Mouse (Mus musculus) thymus, adult 2 months (tissue): Measurements from ENCODE around the gene Ugt1a5. TPM values are rescaled to one million over a fixed set of nuclear protein-coding genes. Genes with fewer than 3 reads are reported as not detected.

Experiments used
- DNase-seq: peaks from one replicate; pipeline ENCODE4 v3.0.0; 2021
- H3K27ac ChIP-seq: fragments of 200-500 bp; 2 replicates; pipeline ENCODE4 v1.5.1; 2012; ENCODE audit warnings: low read length, control low read depth; ENCODE audit not compliant: control insufficient read depth, insufficient read depth
- H3K27me3 ChIP-seq: fragments of 200-500 bp; 2 replicates; pipeline ENCODE4 v1.6.1; 2012; ENCODE audit warnings: mild to moderate bottlenecking, low read length, moderate library complexity, mixed read lengths; ENCODE audit not compliant: control insufficient read depth, insufficient read depth
- H3K36me3 ChIP-seq: fragments of 200-500 bp; 2 replicates; pipeline ENCODE4 v1.6.1; 2012; ENCODE audit warnings: mild to moderate bottlenecking, low read length, moderate library complexity; ENCODE audit not compliant: control insufficient read depth, insufficient read depth
- H3K4me1 ChIP-seq: fragments of 200-500 bp; replicated peaks from 2 replicates; pipeline ENCODE4 v1.6.1; 2012; ENCODE audit warnings: low read length; ENCODE audit not compliant: control insufficient read depth, insufficient read depth
- H3K4me3 ChIP-seq: fragments of 200-500 bp; 2 replicates; pipeline ENCODE4 v1.5.1; 2012; ENCODE audit warnings: mild to moderate bottlenecking, low read length, control low read depth, moderate library complexity; ENCODE audit not compliant: control insufficient read depth, insufficient read depth
- CTCF ChIP-seq: fragments of 200-500 bp; IDR thresholded peaks from 2 replicates; pipeline ENCODE4 v1.5.1; 2012; ENCODE audit warnings: mild to moderate bottlenecking, control low read depth, low read length, moderate library complexity, borderline replicate concordance; ENCODE audit not compliant: control insufficient read depth, poor library complexity, insufficient read depth; ENCODE audit errors: extremely low read depth
- POLR2A ChIP-seq: fragments of 200-500 bp; IDR thresholded peaks from 2 replicates; pipeline ENCODE4 v1.6.1; 2012; ENCODE audit warnings: mild to moderate bottlenecking, low read length, control low read depth, moderate library complexity; ENCODE audit not compliant: control insufficient read depth, poor library complexity, insufficient read depth; ENCODE audit errors: extremely low read depth
- WGBS: fragments of 180-500 bp; shearing (Covaris S2); methylation state at CpG from one replicate; pipeline ENCODE4 v1.1.7; 2018; 5-methylcytosine and 5-hydroxymethylcytosine counted together
- polyA plus RNA-seq: library from polyadenylated mRNA; depleted of rRNA; stranded (reverse); fragments of >200 nt; gene quantifications from 2 replicates; pipeline ENCODE4 v1.2.3, GENCODE M21; 2012

Gene Ugt1a5
- polyA plus RNA-seq, 1 experiment, result 0.08 TPM

DNA sequence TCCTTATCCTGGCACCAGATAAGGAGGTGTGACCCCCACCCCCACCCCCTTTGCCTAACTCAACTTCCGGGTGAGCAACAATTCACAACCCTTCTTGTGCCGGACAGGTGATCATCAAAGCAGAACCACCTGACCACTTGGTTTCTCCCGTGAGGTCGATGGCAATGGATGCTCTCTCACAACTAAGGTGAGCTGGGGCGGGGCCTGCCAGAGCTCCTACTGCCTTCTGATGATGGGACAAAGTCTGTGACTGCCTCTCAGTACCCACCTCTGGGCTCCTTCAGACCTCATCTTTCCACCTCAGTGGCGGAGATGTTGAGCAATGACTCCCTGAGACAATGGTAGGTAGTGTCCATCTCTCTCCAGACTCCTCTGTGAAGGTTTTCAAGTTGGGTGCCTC is 80.1 kb downstream of the Ugt1a5 start:
- DNase-seq, result no peak

DNA sequence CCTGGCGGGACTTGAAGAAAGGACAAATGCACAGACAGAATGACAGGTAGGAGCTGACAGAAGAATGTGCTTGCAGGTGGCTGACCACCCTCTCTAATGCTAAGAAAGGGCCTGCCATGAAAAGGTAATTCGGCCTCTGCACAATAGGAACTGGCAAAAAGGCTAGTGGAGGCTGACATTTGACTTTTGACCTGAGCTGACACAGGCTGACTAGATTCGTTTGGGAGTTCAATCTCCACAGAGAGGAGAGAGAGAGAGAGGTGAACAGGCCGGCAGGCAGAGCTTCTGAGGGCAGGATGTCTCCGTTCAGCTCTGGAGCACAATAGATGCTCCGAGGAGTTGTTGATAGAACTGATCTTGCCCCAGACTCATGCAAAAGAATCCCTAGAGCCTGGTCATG is 80.6 kb downstream of the Ugt1a5 start:
- Histone ChIP-seq H3K27ac (no peak overlapping the region), H3K27me3 (no peaks in the 10 kb centered on the region), H3K4me1 (no peaks in the 10 kb centered on the region), H3K4me3 (no peak overlapping the region), H3K36me3 (no peaks in the 10 kb centered on the region)
- 54% methylated on average over 6 of the region's 6 CpGs for WGBS
- TF ChIP-seq POLR2A, result no peak
- no peak for TF ChIP-seq CTCF
- no peak for DNase-seq

More for the DNA sequence above, 80.1 kb downstream of the Ugt1a5 start:
- H3K4me3 ChIP-seq, result no peak overlapping the region
- no peaks in the 10 kb centered on the region for H3K36me3 ChIP-seq
- no peaks in the 10 kb centered on the region for H3K27me3 ChIP-seq
- whole genome bisulfite sequencing, result 81% methylated on average over 6 of the region's 6 CpGs
- no peaks in the 10 kb centered on the region for H3K4me1 ChIP-seq
- H3K27ac ChIP-seq, result no peak overlapping the region
- TF ChIP-seq CTCF (no peak), POLR2A (no peak)

DNA sequence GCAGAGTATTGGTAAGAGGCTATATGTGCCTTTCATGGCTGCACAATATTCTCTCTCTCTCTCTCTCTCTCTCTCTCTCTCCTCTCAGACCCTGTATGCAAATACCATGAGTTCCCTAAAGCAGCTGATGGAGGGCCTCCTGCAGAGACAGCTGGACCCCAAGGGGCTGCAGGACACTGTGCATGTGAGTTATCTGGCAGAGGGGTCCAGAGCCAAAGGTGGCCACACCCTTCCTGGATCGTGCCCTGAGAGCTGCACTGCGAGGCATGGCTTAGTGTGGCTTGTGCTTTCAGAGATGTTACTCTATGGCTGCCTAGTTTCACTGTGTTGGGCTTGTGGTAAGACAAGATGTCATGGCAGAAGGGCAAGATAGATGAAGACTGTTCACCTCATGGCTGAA is 81.8 kb downstream of the Ugt1a5 start:
- no peak for DNase-seq
- Histone ChIP-seq H3K4me3 (no peak overlapping the region), H3K4me1 (no peaks in the 10 kb centered on the region), H3K36me3 (no peaks in the 10 kb centered on the region), H3K27ac (no peak overlapping the region), H3K27me3 (no peaks in the 10 kb centered on the region)
- TF ChIP-seq POLR2A (no peak), CTCF (no peak)
- WGBS, result 52% methylated on average over 2 of the region's 2 CpGs

DNA sequence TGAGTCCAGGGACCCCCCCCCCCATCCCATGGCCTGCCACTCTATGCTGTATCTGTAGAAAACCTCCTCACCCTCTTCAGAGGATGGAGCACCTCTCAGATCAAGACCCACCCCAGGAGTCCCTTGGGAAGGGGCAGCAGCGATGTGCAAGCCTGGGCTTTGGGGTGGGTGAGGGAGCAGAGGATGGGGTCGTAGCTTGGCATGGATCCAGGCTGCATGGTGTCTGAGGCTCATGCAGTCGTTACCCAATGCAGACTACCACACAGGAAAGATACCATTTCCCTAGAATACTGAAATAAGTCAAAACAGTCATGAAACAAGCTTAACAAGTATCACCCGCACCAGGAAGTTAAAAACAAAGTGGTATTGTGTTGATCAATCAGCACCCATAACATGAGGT is 82.8 kb downstream of the Ugt1a5 start:
- no peak overlapping the region for H3K27ac ChIP-seq
- 58% methylated on average over 4 of the region's 4 CpGs for WGBS
- TF ChIP-seq POLR2A (no peak), CTCF (no peak)
- H3K36me3 ChIP-seq, result no peaks in the 10 kb centered on the region
- no peaks in the 10 kb centered on the region for H3K4me1 ChIP-seq
- H3K27me3 ChIP-seq, result no peaks in the 10 kb centered on the region
- no peak for DNase-seq
- H3K4me3 ChIP-seq, result no peak overlapping the region

DNA sequence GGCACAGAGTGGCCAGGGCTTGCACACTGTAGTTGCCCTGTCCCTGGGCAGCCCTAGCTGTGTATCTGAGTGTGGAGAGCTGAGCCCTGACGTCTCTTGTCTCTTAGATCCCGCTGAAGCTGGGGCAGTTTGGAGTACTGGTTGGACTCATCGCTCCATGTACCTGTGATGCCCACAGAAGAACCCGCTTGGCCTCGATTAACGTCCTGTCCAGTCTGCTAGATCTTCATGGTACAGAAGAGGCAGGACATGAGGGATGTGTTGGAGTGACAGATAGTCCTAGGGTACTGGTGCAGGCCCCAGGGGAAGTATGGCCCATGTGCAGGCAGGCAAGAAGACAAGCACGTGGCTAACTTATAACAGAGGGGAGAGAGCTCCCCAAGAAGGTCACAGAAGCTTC is 83.8 kb downstream of the Ugt1a5 start:
- Histone ChIP-seq H3K4me3 (no peak overlapping the region), H3K27ac (no peak overlapping the region), H3K36me3 (no peaks in the 10 kb centered on the region), H3K4me1 (no peaks in the 10 kb centered on the region), H3K27me3 (no peaks in the 10 kb centered on the region)
- no peak for DNase-seq
- TF ChIP-seq POLR2A (no peak), CTCF (no peak)
- WGBS, result 83% methylated on average over 7 of the region's 7 CpGs

DNA sequence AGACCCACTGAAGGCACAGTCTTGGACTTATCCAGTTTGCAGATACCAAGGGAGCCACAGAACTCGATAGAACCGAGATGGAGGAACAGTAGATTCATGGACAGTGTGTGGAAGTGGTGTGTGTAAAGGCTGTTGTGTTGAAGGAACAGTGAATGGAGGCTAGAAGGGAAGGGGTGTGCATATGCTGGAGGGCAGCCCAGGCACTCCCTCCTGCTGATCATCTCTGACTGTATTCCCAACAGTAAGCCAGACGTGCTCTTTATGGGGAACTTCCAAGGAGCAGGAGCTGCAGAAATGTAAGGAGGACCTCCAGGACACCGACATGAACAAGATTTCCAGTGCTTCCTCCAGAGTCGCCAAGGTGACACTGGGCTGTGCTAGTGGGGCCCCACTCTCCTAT is 84.2 kb downstream of the Ugt1a5 start:
- Histone ChIP-seq H3K4me1 (no peaks in the 10 kb centered on the region), H3K27me3 (no peaks in the 10 kb centered on the region), H3K4me3 (no peak overlapping the region), H3K27ac (no peak overlapping the region), H3K36me3 (no peaks in the 10 kb centered on the region)
- 89% methylated on average over 5 of the region's 5 CpGs for WGBS
- DNase-seq, result no peak
- no peak for TF ChIP-seq POLR2A

DNA sequence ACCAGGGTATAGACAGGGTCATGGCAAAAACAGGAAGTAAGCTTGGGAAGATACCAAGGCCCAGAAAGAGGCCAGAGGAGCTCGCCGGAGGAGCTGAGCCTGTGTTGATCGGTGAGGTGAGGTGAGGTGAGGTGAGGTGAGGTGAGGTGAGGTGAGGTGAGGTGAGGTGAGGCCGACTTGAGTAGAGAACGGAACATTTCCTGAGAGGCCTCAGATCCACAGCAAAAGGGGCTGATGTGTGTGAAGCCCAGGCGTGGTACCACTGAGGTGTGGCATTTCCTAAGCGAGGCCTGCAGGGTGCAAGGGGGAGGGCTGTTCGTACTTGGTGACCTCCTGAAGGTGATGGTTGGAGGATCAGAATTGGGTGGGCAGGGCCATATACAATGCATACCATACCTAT is 87.3 kb downstream of the Ugt1a5 start:
- WGBS, result 63% methylated on average over 8 of the region's 8 CpGs
- H3K4me3 ChIP-seq, result no peak overlapping the region
- TF ChIP-seq POLR2A (no peak), CTCF (no peak)
- no peak for DNase-seq
- H3K36me3 ChIP-seq, result no peaks in the 10 kb centered on the region
- H3K4me1 ChIP-seq, result peaks cover under 1% of the 10 kb centered on the region; the same call in 1 of the 2 replicates
- no peaks in the 10 kb centered on the region for H3K27me3 ChIP-seq
- H3K27ac ChIP-seq, result no peak overlapping the region
